Mouse (Mus musculus) heart, embryonic 10.5 days (tissue): ENCODE data around the gene Olfm4. TPM values are rescaled to one million over a fixed set of nuclear protein-coding genes. Genes with fewer than 3 reads are reported as not detected.

Experiments used
- DNase-seq: peaks from one replicate; pipeline ENCODE4 v3.0.0-alpha.2; 2017; ENCODE audit warnings: low spot score
- H3K27ac ChIP-seq: fragments of 300-500 bp; sonication (generic); 2 replicates; pipeline ENCODE4 v1.5.1; 2016; ENCODE audit warnings: mild to moderate bottlenecking
- H3K27me3 ChIP-seq: fragments of 300-500 bp; sonication (generic); 2 replicates; pipeline ENCODE4 v1.6.1; 2016; ENCODE audit warnings: mild to moderate bottlenecking; ENCODE audit not compliant: poor library complexity, insufficient read depth, severe bottlenecking
- H3K36me3 ChIP-seq: fragments of 300-500 bp; sonication (generic); 2 replicates; pipeline ENCODE4 v1.6.1; 2016; ENCODE audit warnings: mild to moderate bottlenecking, moderate library complexity
- H3K4me1 ChIP-seq: fragments of 300-500 bp; sonication (generic); 2 replicates; pipeline ENCODE4 v1.6.1; 2016; ENCODE audit warnings: mild to moderate bottlenecking
- H3K4me3 ChIP-seq: fragments of 300-500 bp; sonication (generic); 2 replicates; pipeline ENCODE4 v1.5.1; 2016; ENCODE audit warnings: mild to moderate bottlenecking, moderate library complexity
- H3K9me3 ChIP-seq: fragments of 300-500 bp; sonication (generic); 2 replicates; pipeline ENCODE4 v1.6.1; 2016; ENCODE audit warnings: mild to moderate bottlenecking, moderate library complexity
- WGBS: fragments of 180-500 bp; shearing (Covaris S2); methylation state at CpG from one replicate; pipeline ENCODE4 v1.1.7; 2016; 5-methylcytosine and 5-hydroxymethylcytosine counted together
- polyA plus RNA-seq: library from polyadenylated mRNA; unstranded; fragments of >200 nt; fragmentation: Nextera tagmentation; extraction: Ambion mirVana; gene quantifications from 2 replicates; pipeline ENCODE4 v1.2.1, GENCODE M21; 2016

Gene Olfm4
- polyA plus RNA-seq, 1 experiment from 2014 or later: 0.09 TPM

DNA sequence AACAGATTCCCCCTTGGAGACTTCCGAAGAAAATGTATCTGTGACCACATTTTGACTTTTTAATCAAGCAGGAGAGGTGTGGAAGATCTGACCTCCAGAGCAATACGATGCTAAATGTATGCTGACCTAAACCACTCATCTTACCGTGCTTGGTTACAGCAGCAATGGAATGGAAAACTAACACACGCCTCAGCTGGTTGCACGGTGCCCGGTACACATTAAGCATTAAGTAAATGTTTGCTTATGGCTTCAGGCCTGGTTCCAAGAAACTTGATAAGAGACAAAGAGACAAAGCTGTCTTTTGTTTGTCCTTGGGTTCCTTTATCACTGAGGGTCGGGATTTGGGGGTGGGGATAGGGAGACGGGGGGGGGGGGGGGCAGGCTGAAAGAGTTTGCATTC is 3.0 kb downstream of the Olfm4 start:
- H3K27me3 ChIP-seq: no peaks in the 10 kb centered on the region
- 54% methylated on average over 8 of the region's 8 CpGs for WGBS
- DNase-seq: no peak
- no peaks in the 10 kb centered on the region for H3K36me3 ChIP-seq
- H3K4me1 ChIP-seq: no peaks in the 10 kb centered on the region
- H3K9me3 ChIP-seq: no peaks in the 10 kb centered on the region
- H3K27ac ChIP-seq: no peak overlapping the region
- H3K4me3 ChIP-seq: no peak overlapping the region

DNA sequence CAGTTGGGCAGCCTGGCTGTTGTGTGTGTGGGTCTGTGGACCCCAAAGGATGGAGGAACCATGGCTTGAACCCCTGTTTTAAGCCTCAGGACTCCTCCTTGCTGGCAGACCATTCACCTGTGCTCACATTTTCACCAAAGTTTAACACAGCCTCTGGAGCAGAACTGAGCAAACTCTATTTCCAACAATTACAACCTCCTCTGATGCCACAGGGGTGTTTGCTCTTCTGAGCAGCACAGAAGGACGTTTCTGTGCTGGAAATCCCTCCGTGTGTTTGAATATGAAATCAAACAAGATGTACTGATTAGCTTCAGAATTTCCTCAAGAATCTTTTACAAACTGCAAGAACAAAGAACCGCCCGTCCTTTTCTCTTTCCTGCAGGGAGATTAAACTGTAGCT is 5.9 kb downstream of the Olfm4 start:
- 61% methylated on average over 4 of the region's 4 CpGs for WGBS
- Histone ChIP-seq H3K27ac (no peak overlapping the region), H3K36me3 (no peaks in the 10 kb centered on the region), H3K4me3 (no peak overlapping the region), H3K27me3 (no peaks in the 10 kb centered on the region), H3K9me3 (no peaks in the 10 kb centered on the region), H3K4me1 (no peaks in the 10 kb centered on the region)
- no peak for DNase-seq

DNA sequence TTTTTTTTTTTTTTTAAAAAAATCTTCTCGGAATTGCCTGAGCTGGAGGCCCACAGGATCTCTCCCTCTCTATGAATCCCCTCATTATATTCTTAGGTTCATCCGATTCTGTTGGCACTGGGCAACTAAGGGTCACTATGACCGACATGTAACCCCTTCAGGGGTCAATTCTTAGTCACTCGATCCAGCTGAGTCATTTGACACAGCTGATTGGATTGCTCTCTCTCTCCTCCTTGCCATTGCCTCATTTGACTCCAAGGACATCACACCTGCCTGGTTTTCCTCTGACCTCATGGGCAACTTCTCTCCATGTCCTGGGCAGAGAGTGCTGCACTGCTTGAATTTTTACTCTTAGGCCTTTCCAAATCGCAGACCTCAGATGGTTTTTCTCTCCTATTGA is 6.7 kb downstream of the Olfm4 start:
- 66% methylated on average over 5 of the region's 5 CpGs for WGBS
- DNase-seq: no peak
- H3K9me3 ChIP-seq: no peaks in the 10 kb centered on the region

DNA sequence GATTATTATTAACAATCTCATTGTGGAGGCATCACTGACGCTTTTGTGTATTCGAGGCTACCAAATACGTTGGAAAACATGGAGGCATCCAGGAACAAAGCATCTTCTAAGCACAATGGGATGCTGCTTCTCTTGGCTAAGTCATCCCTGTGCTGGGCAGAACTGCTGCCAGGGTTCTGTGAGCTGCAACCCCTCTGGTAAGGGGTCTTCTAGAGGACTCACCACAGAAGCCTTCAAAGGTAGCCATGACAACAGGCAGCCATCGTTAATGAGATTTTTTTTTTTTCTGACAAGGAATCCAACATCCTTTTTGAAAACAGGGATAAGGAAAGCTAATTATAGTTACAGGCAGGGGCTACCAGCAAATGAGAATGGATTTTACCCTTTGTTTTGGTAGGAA is 13.7 kb downstream of the Olfm4 start:
- Histone ChIP-seq H3K27ac (no peak overlapping the region), H3K36me3 (no peaks in the 10 kb centered on the region), H3K9me3 (no peaks in the 10 kb centered on the region), H3K27me3 (no peaks in the 10 kb centered on the region), H3K4me3 (no peak overlapping the region), H3K4me1 (no peaks in the 10 kb centered on the region)
- 82% methylated on average over 4 of the region's 4 CpGs for WGBS
- DNase-seq: no peak

More for the DNA sequence above, 6.7 kb downstream of the Olfm4 start:
- Histone ChIP-seq H3K4me1 (no peaks in the 10 kb centered on the region), H3K27ac (no peak overlapping the region), H3K36me3 (no peaks in the 10 kb centered on the region), H3K27me3 (no peaks in the 10 kb centered on the region), H3K4me3 (no peak overlapping the region)

DNA sequence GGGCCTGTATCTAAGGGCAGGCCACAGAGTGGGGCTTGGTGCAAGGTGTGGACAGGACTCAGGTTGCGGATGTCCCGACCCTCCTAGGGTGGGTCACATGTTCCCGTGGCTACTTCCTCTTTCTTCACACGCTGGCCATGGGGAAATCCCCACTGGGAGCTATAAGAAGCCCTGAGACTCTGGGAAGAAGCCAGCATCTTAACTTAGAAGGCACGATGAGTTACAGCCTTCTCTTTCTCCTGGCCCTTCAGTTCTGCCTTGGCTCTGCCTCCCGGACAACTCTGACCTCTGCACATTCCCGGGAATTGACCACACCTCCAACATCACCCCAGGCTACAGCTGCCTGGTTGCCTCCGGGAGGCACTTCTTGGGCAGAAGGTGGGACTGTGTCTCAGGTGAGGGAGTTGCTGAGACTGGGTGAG is 16.2 kb downstream of the Olfm4 start:
- no peak for DNase-seq
- no peak overlapping the region for H3K4me3 ChIP-seq
- no peaks in the 10 kb centered on the region for H3K9me3 ChIP-seq
- H3K27me3 ChIP-seq: no peaks in the 10 kb centered on the region
- no peak overlapping the region for H3K27ac ChIP-seq
- 57% methylated on average over 8 of the region's 8 CpGs for WGBS
- no peaks in the 10 kb centered on the region for H3K4me1 ChIP-seq
- no peaks in the 10 kb centered on the region for H3K36me3 ChIP-seq

DNA sequence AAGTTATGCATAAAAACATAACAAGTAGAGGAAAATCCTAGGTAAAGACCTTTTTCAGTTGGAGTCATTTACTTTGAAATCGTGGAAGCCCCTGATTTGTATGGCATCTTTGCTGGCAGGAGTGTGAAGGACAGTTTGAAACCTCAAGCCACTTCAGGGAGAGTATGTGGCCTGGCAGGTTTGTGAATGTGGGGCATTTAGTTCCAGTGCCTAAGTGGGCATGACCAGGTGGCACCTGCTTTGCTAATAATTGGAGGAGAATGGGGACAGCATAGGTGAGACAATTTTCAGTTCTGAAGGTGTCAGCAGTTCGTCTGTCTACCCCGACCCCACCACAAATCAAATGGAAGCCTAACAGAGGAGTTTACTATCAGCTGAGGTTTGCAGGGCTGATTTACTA is 23.8 kb downstream of the Olfm4 start:
- H3K27ac ChIP-seq: no peak overlapping the region
- no peaks in the 10 kb centered on the region for H3K9me3 ChIP-seq
- no peaks in the 10 kb centered on the region for H3K4me1 ChIP-seq
- no peaks in the 10 kb centered on the region for H3K36me3 ChIP-seq
- 75% methylated on average over 3 of the region's 3 CpGs for WGBS
- no peaks in the 10 kb centered on the region for H3K27me3 ChIP-seq
- DNase-seq: no peak
- no peak overlapping the region for H3K4me3 ChIP-seq

DNA sequence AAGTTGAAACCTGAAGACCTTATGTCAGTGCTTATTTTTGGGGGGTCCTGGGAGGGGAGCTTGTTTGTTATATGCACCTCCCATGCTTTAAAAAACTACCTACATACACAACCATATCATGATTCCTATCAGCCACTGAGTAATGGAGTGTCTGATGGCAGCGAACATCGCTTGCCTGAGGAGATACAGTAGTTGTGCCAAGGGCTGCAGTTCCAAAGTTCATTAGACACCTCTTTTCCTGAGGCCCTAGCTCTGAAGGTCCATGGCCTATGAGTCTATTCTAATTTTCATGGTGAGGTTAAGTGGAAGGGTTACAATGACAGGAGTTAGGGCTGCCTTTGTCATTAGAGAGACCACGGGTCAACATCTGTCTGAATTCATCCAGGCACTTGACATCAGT is 26.5 kb downstream of the Olfm4 start:
- 90% methylated on average over 3 of the region's 3 CpGs for WGBS
- no peak overlapping the region for H3K4me3 ChIP-seq

DNA sequence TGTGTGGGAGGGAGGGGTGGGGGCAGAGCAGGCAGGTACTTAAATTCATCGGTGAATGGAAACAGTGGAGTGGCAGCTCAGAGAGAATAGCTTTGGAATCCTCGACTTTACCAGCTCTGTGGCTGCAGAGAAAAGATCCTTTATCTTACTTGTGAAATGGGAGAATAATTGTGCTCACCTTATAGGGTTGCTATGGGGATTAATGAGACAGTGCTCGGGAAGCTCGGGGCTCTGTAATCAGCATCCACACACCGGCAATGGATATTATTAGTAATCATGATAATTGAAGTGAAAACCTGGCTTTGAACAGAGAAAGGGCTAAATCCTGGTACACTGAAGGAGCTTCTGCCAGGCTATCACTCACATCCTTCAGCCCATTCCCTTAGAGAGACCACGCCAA is 31.1 kb downstream of the Olfm4 start:
- Histone ChIP-seq H3K27ac (no peak overlapping the region), H3K9me3 (no peaks in the 10 kb centered on the region)
- WGBS: 61% methylated on average over 6 of the region's 6 CpGs

More for the DNA sequence above, 26.5 kb downstream of the Olfm4 start:
- Histone ChIP-seq H3K27ac (no peak overlapping the region), H3K27me3 (no peaks in the 10 kb centered on the region), H3K9me3 (no peaks in the 10 kb centered on the region), H3K4me1 (no peaks in the 10 kb centered on the region), H3K36me3 (no peaks in the 10 kb centered on the region)
- no peak for DNase-seq

DNA sequence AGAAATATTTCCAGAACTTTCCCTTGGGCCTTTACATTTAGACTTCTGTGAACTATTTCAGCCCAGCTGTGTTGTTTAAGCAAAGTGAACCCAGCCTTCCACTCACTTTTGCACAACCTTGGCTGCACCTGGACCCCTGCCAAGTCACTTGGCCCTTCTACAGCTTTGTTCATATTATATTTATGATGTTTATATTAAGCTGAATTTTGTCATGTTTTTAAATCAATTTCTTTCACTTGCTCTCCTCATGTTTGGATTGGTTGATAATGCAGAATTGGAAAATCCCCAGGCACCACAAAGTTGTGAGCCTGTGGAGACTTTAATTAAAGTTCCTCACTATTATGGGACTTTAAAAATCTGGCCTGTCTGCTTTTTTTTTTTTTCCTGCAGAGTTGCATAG is 32.2 kb downstream of the Olfm4 start:
- no peak for DNase-seq
- no peaks in the 10 kb centered on the region for H3K9me3 ChIP-seq
- H3K36me3 ChIP-seq: no peaks in the 10 kb centered on the region

More for the DNA sequence above, 31.1 kb downstream of the Olfm4 start:
- Histone ChIP-seq H3K4me3 (no peak overlapping the region), H3K4me1 (no peaks in the 10 kb centered on the region), H3K36me3 (no peaks in the 10 kb centered on the region), H3K27me3 (no peaks in the 10 kb centered on the region)
- no peak for DNase-seq

DNA sequence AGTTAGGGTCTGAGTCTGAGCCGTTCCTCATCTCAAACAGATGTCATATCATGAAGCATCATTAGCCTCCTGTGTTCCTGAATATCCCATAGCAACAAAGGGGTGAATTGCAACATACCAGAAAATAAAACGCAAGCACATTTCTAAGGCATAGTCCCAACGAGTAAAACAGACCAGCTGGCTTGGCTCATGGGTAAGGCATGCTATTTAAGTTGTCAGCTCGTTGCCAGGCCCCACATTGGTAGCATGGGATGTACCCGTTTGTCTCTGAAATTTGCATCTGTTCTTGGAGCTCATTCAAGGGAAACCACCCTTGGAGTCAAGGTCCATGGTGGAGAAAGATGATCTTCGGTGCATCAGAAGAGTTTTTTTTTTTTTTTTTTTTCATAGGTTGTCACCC is 42.2 kb downstream of the Olfm4 start:
- WGBS: 72% methylated on average over 6 of the region's 6 CpGs
- DNase-seq: no peak
- Histone ChIP-seq H3K36me3 (no peaks in the 10 kb centered on the region), H3K9me3 (no peaks in the 10 kb centered on the region), H3K4me1 (no peaks in the 10 kb centered on the region), H3K27ac (no peak overlapping the region), H3K4me3 (no peak overlapping the region), H3K27me3 (no peaks in the 10 kb centered on the region)

More for the DNA sequence above, 32.2 kb downstream of the Olfm4 start:
- H3K4me3 ChIP-seq: no peak overlapping the region
- H3K27ac ChIP-seq: no peak overlapping the region
- H3K4me1 ChIP-seq: no peaks in the 10 kb centered on the region
- H3K27me3 ChIP-seq: no peaks in the 10 kb centered on the region

DNA sequence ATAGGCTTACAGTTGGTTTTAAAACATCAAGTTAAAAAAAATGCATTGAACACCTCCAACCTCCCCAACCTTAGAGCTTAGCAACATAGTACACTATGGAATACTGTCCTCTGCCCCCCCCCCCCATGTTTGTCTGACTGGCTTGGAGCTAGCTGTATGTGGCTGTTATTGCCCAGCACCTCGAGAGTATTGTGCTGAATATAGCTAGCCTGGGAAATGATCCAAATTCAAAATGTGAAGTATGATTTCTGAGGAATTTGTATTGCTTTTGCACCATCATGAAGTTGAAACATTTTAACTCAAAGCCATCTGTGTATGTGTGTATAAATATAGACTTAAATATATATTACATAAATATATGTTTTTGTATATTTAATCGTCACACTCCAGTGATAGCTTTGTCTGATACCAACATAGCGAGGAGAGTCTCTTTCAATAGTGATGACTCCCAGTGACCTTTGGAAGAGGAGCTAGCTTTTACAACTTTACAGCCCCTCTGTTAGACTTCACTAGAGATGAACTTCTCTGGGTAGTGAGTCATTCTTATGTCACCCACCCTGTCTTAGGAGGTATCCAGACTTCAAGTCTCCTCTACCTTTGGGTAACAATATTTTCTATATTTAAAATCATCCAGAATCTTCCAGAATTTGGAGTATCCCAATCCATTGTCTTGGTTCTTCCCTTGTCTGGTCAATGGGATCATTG is 45.6 kb downstream of the Olfm4 start:
- no peaks in the 10 kb centered on the region for H3K27me3 ChIP-seq
- no peak overlapping the region for H3K27ac ChIP-seq
- 87% methylated on average over 3 of the region's 3 CpGs for WGBS
- no peaks in the 10 kb centered on the region for H3K36me3 ChIP-seq
- no peak overlapping the region for H3K4me3 ChIP-seq
- no peak for DNase-seq
- no peaks in the 10 kb centered on the region for H3K9me3 ChIP-seq
- no peaks in the 10 kb centered on the region for H3K4me1 ChIP-seq

DNA sequence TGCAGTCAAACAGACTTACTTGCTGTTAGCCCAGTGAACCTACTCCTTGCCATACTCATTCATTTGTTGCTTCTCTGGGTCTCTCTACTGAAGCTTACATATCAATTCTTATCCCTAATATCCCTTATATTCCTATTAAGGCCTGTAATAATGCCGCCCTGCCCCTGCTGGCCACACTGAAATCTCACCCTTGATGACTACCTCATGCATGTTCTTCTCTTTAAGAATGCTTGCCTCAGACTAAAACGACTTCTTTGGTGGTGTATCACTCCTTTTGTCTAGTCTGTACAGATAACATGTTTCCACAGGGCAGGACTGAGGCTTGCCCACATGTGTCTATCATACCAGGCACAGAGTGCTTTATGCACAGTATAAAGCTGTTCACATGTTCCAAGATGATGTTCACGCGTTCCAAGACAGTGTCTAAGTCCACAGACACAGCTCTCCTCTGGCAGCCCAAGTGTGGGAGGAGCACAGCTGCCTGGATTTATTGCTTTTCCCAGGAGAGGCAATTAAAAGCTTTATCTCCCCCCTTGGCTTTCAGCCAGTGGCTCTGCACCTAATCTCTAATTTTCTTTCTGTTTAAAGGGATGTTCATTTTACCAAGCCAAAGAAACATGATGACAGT is 55.9 kb downstream of the Olfm4 start:
- WGBS: 67% methylated on average over 4 of the region's 4 CpGs
- peak; percentile 73 for DNase-seq
- no peaks in the 10 kb centered on the region for H3K9me3 ChIP-seq

DNA sequence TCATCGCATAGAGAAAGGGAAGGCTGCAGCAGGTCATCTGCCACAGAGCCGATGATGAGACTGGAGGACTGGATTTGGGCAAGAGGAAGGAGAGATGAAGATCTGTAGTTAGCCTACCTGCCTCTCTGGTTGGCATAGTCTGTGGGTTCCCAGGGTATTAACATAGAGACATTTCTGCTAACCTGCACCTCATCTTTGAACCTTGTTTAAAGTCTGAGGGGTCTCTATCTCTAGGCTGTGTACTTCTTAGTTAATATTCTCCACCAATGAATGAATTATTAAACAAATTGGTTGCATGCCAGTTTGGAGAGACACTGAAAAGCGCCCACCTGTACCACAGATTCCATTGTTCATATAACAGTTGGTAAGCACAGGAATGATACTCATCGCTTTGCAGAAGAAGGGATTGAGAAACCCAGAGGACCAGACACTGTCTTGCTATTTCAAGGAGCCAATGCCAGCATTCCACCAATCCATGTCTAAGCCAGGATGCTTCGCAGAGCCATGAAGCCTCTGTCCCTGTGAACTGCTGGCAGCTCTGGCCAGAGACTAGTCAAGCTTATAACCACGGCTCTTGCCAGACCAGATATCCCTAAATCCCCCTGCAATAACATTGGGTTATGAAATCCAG is 62.3 kb downstream of the Olfm4 start:
- H3K36me3 ChIP-seq: no peaks in the 10 kb centered on the region

More for the DNA sequence above, 55.9 kb downstream of the Olfm4 start:
- no peak overlapping the region for H3K27ac ChIP-seq
- no peaks in the 10 kb centered on the region for H3K4me1 ChIP-seq
- H3K4me3 ChIP-seq: no peak overlapping the region
- no peaks in the 10 kb centered on the region for H3K36me3 ChIP-seq
- H3K27me3 ChIP-seq: no peaks in the 10 kb centered on the region

More for the DNA sequence above, 62.3 kb downstream of the Olfm4 start:
- H3K4me1 ChIP-seq: no peaks in the 10 kb centered on the region
- H3K9me3 ChIP-seq: no peaks in the 10 kb centered on the region
- peak; percentile 45 for DNase-seq
- no peak overlapping the region for H3K27ac ChIP-seq
- 89% methylated on average over 6 of the region's 6 CpGs for WGBS
- H3K27me3 ChIP-seq: no peaks in the 10 kb centered on the region
- no peak overlapping the region for H3K4me3 ChIP-seq
